Mouse (Mus musculus): ENCODE results near the gene Tubb2a. TPM values are rescaled to one million over a fixed set of nuclear protein-coding genes. Genes with fewer than 3 reads are reported as not detected.
"Not testable (repeated sequence)": the region's sequence is repeated elsewhere in the genome, so short reads cannot be mapped to it uniquely, and the experiment has no call there.

Tubb2a gene
- total RNA-seq, 2 experiments from 2014 or later: 1,288 to 1,354 TPM

- peak in 1 of 2 experiments; percentile 54 for DNase-seq (ENCODE audit: extremely low spot score in 1 of 2, low spot score in 1 of 2)
Observed at GRCm38 (mm10) chr13:34095542-34096435, 18.0 kb upstream of the Tubb2a start.

- no peak for DNase-seq (ENCODE audit: extremely low spot score in 1 of 2, low spot score in 1 of 2)
Observed at GRCm38 (mm10) chr13:34089358-34089757, 11.6 kb upstream of the Tubb2a start.

DNA sequence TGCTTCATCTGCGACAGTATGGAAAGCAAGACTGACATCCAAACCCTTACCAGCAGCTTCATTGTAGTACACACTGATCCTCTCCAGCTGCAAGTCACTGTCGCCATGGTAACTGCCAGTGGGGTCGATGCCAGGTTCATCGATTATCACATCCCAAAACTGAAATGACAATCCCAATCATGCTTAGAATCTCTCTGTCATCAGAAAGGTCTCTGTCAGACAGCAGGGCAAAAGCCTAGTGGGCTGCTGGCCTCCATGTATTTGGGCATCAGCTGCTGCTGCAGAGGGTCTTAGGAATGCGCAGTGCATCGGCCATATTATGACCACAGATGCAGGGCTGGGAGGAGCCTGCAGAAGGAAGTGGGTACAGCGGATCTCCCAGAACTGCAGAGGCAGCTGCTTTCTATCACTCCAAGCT lies 11.1 kb upstream of the Tubb2a start:
- DNase-seq (ENCODE audit: extremely low spot score in 1 of 2, low spot score in 1 of 2): no peak

DNA sequence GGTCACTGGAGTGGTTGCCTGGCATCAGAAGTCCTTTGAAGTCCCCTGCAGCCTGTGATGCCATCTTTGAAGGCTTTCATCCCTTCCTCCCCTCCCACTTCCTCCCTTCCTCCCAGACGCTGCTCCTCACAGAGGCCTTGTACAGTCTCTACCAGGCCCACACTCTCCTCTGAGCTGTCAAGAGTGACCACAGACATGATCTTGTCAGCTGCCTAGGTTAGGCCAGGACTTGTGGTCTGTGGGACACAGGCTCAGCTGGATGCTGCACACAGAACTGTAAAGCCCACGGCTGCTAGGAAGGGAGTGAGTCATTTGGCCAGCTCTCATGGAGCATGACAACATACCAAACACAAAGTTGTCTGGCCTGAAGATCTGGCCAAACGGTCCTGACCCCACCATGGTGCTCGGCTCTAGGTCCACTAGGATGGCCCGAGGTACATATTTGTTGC lies 10.4 kb upstream of the Tubb2a start:
- DNase-seq (ENCODE audit: extremely low spot score in 1 of 2, low spot score in 1 of 2): not testable (repeated sequence)

GRCm38 (mm10) chr13:34087052-34087812 lies 9.4 kb upstream of the Tubb2a start:
- no peak for DNase-seq (ENCODE audit: extremely low spot score in 1 of 2, low spot score in 1 of 2)

- no peak for DNase-seq (ENCODE audit: extremely low spot score in 1 of 2, low spot score in 1 of 2)
Observed at GRCm38 (mm10) chr13:34084026-34084750, 6.4 kb upstream of the Tubb2a start.

GRCm38 (mm10) chr13:34081926-34082325 lies 4.1 kb upstream of the Tubb2a start:
- DNase-seq (ENCODE audit: extremely low spot score in 1 of 2, low spot score in 1 of 2): no peak

GRCm38 (mm10) chr13:34079801-34080200 lies 2.0 kb upstream of the Tubb2a start:
- DNase-seq (ENCODE audit: extremely low spot score in 1 of 2, low spot score in 1 of 2): no peak

DNA sequence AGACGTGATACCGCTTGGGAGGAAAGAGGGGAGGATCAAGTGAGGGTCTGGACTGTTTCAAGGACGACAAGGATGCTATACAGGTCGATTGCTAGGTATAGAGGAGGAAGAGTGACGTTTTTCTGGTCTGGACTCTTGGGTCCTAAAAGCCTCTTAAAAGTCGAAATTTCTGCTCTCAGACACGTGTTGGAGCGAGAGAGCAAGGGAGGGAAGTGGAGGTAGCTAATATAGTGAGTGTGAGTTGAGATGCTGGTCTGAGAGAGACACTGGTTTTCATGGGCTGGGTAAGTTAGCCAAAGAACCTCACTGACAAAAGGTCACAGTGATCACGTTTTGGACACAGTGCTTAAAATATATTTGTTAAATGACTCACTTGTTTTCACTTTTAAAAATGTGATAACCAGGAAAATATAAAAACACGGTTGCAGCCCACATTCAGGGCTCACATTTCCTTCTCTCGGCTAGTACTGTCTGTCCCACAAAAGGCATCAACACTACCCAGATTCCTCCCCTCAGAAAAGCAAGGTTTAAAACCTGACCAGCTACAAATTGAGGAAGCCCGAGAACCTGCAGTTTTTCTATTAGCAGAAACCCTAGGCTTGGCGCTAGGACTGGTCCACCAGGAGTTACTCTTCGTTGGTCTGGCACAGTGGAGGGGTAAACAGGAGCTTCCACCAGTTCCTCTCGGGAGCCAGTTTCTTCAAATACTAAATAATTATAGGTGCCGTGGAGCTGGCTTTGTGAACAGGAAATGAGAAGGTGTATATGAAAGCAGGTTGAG lies 883 bp upstream of the Tubb2a start:
- DNase-seq (ENCODE audit: extremely low spot score in 1 of 2, low spot score in 1 of 2): no peak

- peak; percentile 54 to 61 for DNase-seq (ENCODE audit: extremely low spot score in 1 of 2, low spot score in 1 of 2)
Observed at GRCm38 (mm10) chr13:34076561-34077491, 981 bp downstream of the Tubb2a start.

DNA sequence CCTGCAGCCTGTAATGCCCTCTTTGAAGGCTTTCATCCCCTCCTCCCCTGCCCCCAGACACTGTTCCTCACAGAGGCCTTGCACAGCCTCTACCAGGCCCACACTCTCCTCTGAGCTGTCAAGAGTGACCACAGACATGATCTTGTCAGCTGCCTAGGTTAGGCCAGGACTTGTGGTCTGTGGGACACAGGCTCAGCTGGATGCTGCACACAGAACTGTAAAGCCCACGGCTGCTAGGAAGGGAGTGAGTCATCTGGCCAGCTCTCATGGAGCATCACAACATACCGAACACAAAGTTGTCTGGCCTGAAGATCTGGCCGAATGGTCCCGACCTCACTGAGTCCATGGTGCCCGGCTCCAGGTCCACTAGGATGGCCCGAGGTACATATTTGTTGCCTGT lies 1.9 kb downstream of the Tubb2a start:
- not testable (repeated sequence) for DNase-seq (ENCODE audit: extremely low spot score in 1 of 2, low spot score in 1 of 2)

- DNase-seq (ENCODE audit: extremely low spot score in 1 of 2, low spot score in 1 of 2): not testable (repeated sequence)
Observed at GRCm38 (mm10) chr13:34074441-34074840, 3.4 kb downstream of the Tubb2a start.

- no peak for DNase-seq (ENCODE audit: extremely low spot score in 1 of 2, low spot score in 1 of 2)
Observed at GRCm38 (mm10) chr13:34072847-34073246, 5.0 kb downstream of the Tubb2a start.

- DNase-seq (ENCODE audit: extremely low spot score in 1 of 2, low spot score in 1 of 2): no peak
Observed at GRCm38 (mm10) chr13:34071836-34072235, 6.0 kb downstream of the Tubb2a start.

DNA sequence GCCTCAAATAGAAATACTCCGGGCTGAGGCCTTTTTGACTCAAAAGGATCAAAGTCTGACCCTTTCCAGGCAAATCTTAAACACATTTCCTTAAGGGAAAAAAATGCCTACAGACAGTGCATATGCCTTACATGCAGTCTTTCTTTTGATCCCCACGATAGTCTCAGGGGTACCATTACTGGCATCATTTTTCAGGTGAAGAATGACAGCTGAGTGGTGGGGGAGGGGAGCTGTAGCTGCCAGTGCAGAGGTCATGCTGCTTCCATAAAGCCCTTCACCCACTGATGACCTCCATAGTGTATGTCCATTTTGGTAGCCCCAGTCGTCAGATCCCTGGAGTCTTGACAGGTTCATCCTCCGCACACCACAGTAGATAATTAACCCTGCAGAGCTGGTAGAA lies 7.5 kb downstream of the Tubb2a start:
- DNase-seq (ENCODE audit: extremely low spot score in 1 of 2, low spot score in 1 of 2): no peak

- DNase-seq (ENCODE audit: extremely low spot score in 1 of 2, low spot score in 1 of 2): no peak
Observed at GRCm38 (mm10) chr13:34066351-34066750, 11.5 kb downstream of the Tubb2a start.

- DNase-seq (ENCODE audit: extremely low spot score in 1 of 2, low spot score in 1 of 2): no peak
Observed at GRCm38 (mm10) chr13:34062466-34062865, 15.3 kb downstream of the Tubb2a start.

- no peak for DNase-seq (ENCODE audit: extremely low spot score in 1 of 2, low spot score in 1 of 2)
Observed at GRCm38 (mm10) chr13:34060061-34060460, 17.7 kb downstream of the Tubb2a start.

- no peak for DNase-seq (ENCODE audit: extremely low spot score in 1 of 2, low spot score in 1 of 2)
Observed at GRCm38 (mm10) chr13:34057252-34057651, 20.6 kb downstream of the Tubb2a start.
